Mouse (Mus musculus) E14TG2a.4 (cell line): Measurements from ENCODE around the gene Ltf.

ENCODE experiments used
- CTCF ChIP-seq: conservative IDR thresholded peaks from 2 replicates; pipeline ENCODE4 v1.5.1; 2014; ENCODE audit warnings: low read length
- POU5F1 ChIP-seq: IDR thresholded peaks from 2 replicates; pipeline ENCODE4 v1.6.1; 2014; ENCODE audit warnings: low read length, borderline replicate concordance

GRCm38 (mm10) chr9:111070546-111070961 is 51.5 kb downstream of the Ltf start:
- peak; percentile 92 for TF ChIP-seq CTCF
- TF ChIP-seq POU5F1: no peak
